Mouse (Mus musculus) myocyte (in vitro differentiated cells): ENCODE measurements around the gene Nell1. TPM values are rescaled to one million over a fixed set of nuclear protein-coding genes. Genes with fewer than 3 reads are reported as not detected.

Experiments
- H3K27me3 ChIP-seq: one replicate; pipeline ENCODE4 v1.6.1; 2011; ENCODE audit not compliant: control insufficient read depth, insufficient read depth, insufficient read length
- H3K36me3 ChIP-seq: one replicate; pipeline ENCODE4 v1.6.1; 2011; ENCODE audit not compliant: control insufficient read depth, insufficient read depth
- H3K4me2 ChIP-seq: one replicate; pipeline ENCODE4 v1.6.1; 2011; ENCODE audit warnings: low read depth, control low read depth
- H3K4me3 ChIP-seq: one replicate; pipeline ENCODE4 v1.5.1; 2011; ENCODE audit warnings: mild to moderate bottlenecking, control low read depth, moderate library complexity
- H3K79me2 ChIP-seq: one replicate; pipeline ENCODE4 v1.6.1; 2011; ENCODE audit not compliant: control insufficient read depth, insufficient read depth
- H3ac ChIP-seq: one replicate; pipeline ENCODE4 v1.6.1; 2011; ENCODE audit not compliant: control insufficient read depth, insufficient read length
- CEBPB ChIP-seq: IDR thresholded peaks from 2 replicates; pipeline ENCODE4 v1.6.1; 2011; ENCODE audit warnings: mild to moderate bottlenecking, moderate library complexity; ENCODE audit not compliant: poor library complexity, insufficient read depth, severe bottlenecking
- E2F4 ChIP-seq: IDR thresholded peaks from one replicate; pipeline ENCODE4 v1.6.1; 2011; ENCODE audit warnings: mild to moderate bottlenecking, control low read depth, moderate library complexity; ENCODE audit not compliant: insufficient read depth
- MAX ChIP-seq: IDR thresholded peaks from one replicate; pipeline ENCODE4 v1.6.1; 2011; ENCODE audit warnings: low read depth, mild to moderate bottlenecking, control low read depth
- MYOD1 ChIP-seq, 3 experiments: IDR thresholded peaks; one replicate each; pipeline ENCODE4 v1.6.1; 2011; ENCODE audit warnings: control low read depth in 2 of 3, low read depth in 2 of 3, mild to moderate bottlenecking in 2 of 3, moderate library complexity in 1 of 3; ENCODE audit not compliant: insufficient read length in 2 of 3, control insufficient read depth in 1 of 3
- MYOG ChIP-seq, 3 experiments: IDR thresholded peaks; one replicate each; pipeline ENCODE4 v1.6.1; 2011; ENCODE audit warnings: control low read depth in 2 of 3, low read depth in 2 of 3, mild to moderate bottlenecking in 2 of 3; ENCODE audit not compliant: insufficient read length in 2 of 3, control insufficient read depth in 1 of 3, insufficient read depth in 1 of 3
- POLR2A ChIP-seq: IDR thresholded peaks from one replicate; pipeline ENCODE4 v1.6.1; 2011; ENCODE audit warnings: low read depth, mild to moderate bottlenecking, control low read depth, moderate library complexity; ENCODE audit not compliant: insufficient read length
- POLR2AphosphoS2 ChIP-seq: IDR thresholded peaks from one replicate; pipeline ENCODE4 v1.6.1; 2011; ENCODE audit warnings: low read depth, control low read depth; ENCODE audit not compliant: insufficient read length
- REST ChIP-seq: IDR thresholded peaks from one replicate; pipeline ENCODE4 v1.6.1; 2011; ENCODE audit warnings: mild to moderate bottlenecking, control low read depth, moderate library complexity; ENCODE audit not compliant: insufficient read depth, insufficient read length
- SRF ChIP-seq: IDR thresholded peaks from one replicate; pipeline ENCODE4 v1.6.1; 2011; ENCODE audit warnings: low read depth; ENCODE audit not compliant: control insufficient read depth, insufficient read length
- TCF12 ChIP-seq: IDR thresholded peaks from one replicate; pipeline ENCODE4 v1.6.1; 2011; ENCODE audit warnings: mild to moderate bottlenecking, control low read depth; ENCODE audit not compliant: poor library complexity, insufficient read depth, severe bottlenecking
- TCF3 ChIP-seq: IDR thresholded peaks from one replicate; pipeline ENCODE4 v1.6.1; 2011; ENCODE audit warnings: low read depth, control low read depth; ENCODE audit not compliant: insufficient read length
- USF1 ChIP-seq: IDR thresholded peaks from one replicate; pipeline ENCODE4 v1.6.1; 2011; ENCODE audit warnings: low read depth, mild to moderate bottlenecking, control low read depth, moderate library complexity
- polyA plus RNA-seq: library from polyadenylated mRNA; unstranded; fragments of >200 nt; fragmentation: generic; extraction: Trizol; gene quantifications from one replicate; pipeline ENCODE4 v1.2.1, GENCODE M21; 2012; ENCODE audit warnings: missing spikeins

Nell1 gene
- polyA plus RNA-seq, 1 experiment: not detected

DNA sequence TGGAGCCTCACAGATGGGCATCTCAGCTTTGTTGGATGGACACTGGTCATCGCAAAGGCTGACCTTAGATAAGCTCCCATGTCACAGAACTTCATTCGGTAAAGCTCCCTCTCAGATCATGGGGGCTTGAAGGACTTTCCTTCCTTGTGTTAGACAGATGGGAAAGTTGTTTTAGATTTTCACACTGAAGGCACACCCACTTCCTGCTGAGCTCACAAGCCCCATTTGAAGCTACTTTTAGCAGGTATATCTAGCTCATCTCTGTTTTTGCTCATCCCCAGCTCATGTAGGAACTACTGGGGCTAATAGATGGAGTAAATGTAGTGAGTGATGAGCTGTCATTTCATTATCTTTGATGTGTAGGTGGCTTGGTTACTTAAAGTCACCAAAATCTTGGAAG lies 252.0 kb downstream of the Nell1 start:
- H3K79me2 ChIP-seq: no peaks in the 10 kb centered on the region
- no peak overlapping the region for H3K4me3 ChIP-seq
- no peaks in the 10 kb centered on the region for H3K27me3 ChIP-seq
- TF ChIP-seq POLR2AphosphoS2: no peak
- no peak for TF ChIP-seq SRF
- TF ChIP-seq TCF12: no peak
- no peak for TF ChIP-seq POLR2A
- TF ChIP-seq MYOD1 (IDR thresholded peaks at IDR 0.05; ENCODE audit: control insufficient read depth in 1 of 3, insufficient read length in 2 of 3, low read depth in 2 of 3): no peak
- TF ChIP-seq CEBPB: no peak
- TF ChIP-seq REST: no peak
- no peak for TF ChIP-seq TCF3
- no peak for TF ChIP-seq MYOG (IDR thresholded peaks at IDR 0.05; ENCODE audit: control insufficient read depth in 1 of 3, insufficient read depth in 1 of 3, insufficient read length in 2 of 3, low read depth in 2 of 3)
- no peak for TF ChIP-seq MAX
- no peak for TF ChIP-seq USF1
- TF ChIP-seq E2F4: no peak
- no peak overlapping the region for H3K4me2 ChIP-seq
- no peak overlapping the region for H3ac ChIP-seq
- no peaks in the 10 kb centered on the region for H3K36me3 ChIP-seq

DNA sequence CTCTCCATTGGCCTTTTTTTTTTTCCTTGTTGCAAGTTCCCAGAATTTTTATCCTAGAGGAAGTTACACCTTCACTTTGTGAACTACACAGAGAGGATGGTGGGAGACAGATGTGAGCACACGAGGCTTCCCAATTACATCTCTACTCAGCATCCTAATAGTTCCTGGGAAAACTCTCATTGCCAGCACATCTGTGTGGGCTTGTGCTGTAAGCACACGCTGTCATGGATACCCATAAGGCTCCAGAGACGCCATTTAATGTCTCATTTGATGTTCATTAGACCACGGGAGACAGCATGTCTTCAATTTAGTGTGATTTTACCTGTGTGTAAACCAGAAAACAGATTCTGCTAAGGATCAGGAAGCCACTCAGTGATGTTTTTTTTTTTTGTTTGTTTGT lies 253.6 kb downstream of the Nell1 start:
- Histone ChIP-seq H3K4me2 (no peak overlapping the region), H3K27me3 (no peaks in the 10 kb centered on the region), H3K79me2 (no peaks in the 10 kb centered on the region), H3K36me3 (no peaks in the 10 kb centered on the region), H3ac (no peak overlapping the region), H3K4me3 (no peak overlapping the region)
- no peak for TF ChIP-seq REST
- no peak for TF ChIP-seq USF1
- no peak for TF ChIP-seq E2F4
- no peak for TF ChIP-seq MAX
- TF ChIP-seq POLR2AphosphoS2: no peak
- no peak for TF ChIP-seq TCF12
- TF ChIP-seq SRF: no peak
- TF ChIP-seq TCF3: no peak
- no peak for TF ChIP-seq MYOD1 (IDR thresholded peaks at IDR 0.05; ENCODE audit: control insufficient read depth in 1 of 3, insufficient read length in 2 of 3, low read depth in 2 of 3)
- no peak for TF ChIP-seq MYOG (IDR thresholded peaks at IDR 0.05; ENCODE audit: control insufficient read depth in 1 of 3, insufficient read depth in 1 of 3, insufficient read length in 2 of 3, low read depth in 2 of 3)

DNA sequence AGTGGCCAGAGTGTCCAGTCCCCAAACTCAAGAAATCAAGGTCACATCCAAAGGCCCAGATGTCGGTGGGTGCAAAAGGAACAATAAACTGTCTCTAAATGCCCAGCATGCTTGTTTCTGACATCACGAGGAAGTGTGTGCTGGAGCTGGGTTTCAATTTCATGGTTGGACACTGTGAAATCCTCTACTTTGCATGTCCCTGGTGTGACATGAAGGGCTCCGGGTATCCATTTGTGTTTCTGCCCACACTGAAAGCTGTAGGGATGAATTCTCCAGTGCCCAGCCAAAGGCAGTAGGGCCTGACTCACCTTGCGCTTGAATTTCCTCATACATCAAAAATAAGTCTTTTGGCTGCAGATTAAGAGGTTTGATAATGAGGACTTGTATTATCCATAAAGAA lies 266.5 kb downstream of the Nell1 start:
- no peaks in the 10 kb centered on the region for H3K79me2 ChIP-seq
- no peak overlapping the region for H3ac ChIP-seq
- no peaks in the 10 kb centered on the region for H3K36me3 ChIP-seq
- no peak overlapping the region for H3K4me3 ChIP-seq
- TF ChIP-seq TCF12 (no peak), POLR2AphosphoS2 (no peak), MYOG (IDR thresholded peaks at IDR 0.05; ENCODE audit: control insufficient read depth in 1 of 3, insufficient read depth in 1 of 3, insufficient read length in 2 of 3, low read depth in 2 of 3) (no peak), POLR2A (no peak), USF1 (no peak), E2F4 (no peak), TCF3 (no peak), CEBPB (no peak), REST (no peak), SRF (no peak), MYOD1 (IDR thresholded peaks at IDR 0.05; ENCODE audit: control insufficient read depth in 1 of 3, insufficient read length in 2 of 3, low read depth in 2 of 3) (no peak), MAX (no peak)
- no peak overlapping the region for H3K4me2 ChIP-seq
- no peaks in the 10 kb centered on the region for H3K27me3 ChIP-seq

DNA sequence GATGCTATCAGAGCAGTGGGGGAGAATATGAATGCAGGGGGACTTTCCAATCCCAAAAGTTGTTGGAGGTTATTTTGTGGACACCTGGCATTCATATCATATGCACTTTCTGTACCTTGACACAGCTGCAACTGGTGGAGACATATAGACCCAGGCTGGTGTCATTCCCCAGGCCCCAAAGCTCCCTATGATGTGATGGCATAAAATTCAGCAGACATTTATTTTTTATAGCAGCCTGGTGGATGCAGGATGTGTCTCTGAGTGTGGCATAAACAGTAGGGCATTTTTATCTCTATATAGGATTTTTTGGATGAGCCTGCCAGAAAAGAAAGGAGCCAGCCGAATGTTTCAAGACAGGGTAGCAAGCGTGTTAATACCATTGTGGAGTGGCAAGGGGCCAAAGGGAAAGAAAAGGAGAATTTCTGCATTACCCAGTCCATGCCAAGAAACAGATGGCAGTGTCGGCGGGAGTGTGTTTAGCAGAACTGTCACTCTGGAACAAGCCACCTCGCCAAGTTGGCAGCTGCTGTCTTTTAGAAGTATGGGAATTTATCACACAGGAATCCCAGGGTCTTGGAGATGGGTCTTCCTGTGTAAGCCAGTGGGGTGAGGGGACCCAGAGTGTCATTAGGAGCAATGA lies 267.1 kb downstream of the Nell1 start:
- Histone ChIP-seq H3K27me3 (no peaks in the 10 kb centered on the region), H3ac (no peak overlapping the region), H3K79me2 (no peaks in the 10 kb centered on the region), H3K4me3 (no peak overlapping the region), H3K4me2 (no peak overlapping the region), H3K36me3 (no peaks in the 10 kb centered on the region)
- no peak for TF ChIP-seq MAX
- TF ChIP-seq TCF3: no peak
- TF ChIP-seq TCF12: no peak
- TF ChIP-seq E2F4: no peak
- no peak for TF ChIP-seq USF1
- no peak for TF ChIP-seq POLR2A
- no peak for TF ChIP-seq CEBPB
- TF ChIP-seq POLR2AphosphoS2: no peak
- no peak for TF ChIP-seq MYOD1 (IDR thresholded peaks at IDR 0.05; ENCODE audit: control insufficient read depth in 1 of 3, insufficient read length in 2 of 3, low read depth in 2 of 3)
- no peak for TF ChIP-seq SRF
- TF ChIP-seq MYOG (IDR thresholded peaks at IDR 0.05; ENCODE audit: control insufficient read depth in 1 of 3, insufficient read depth in 1 of 3, insufficient read length in 2 of 3, low read depth in 2 of 3): no peak
- TF ChIP-seq REST: no peak
